Mouse (Mus musculus) CD4-positive, CD25-positive, alpha-beta regulatory T cell (primary cell): ENCODE measurements around the gene Matk. TPM values are rescaled to one million over a fixed set of nuclear protein-coding genes. Genes with fewer than 3 reads are reported as not detected.

Experiments
- polyA plus RNA-seq: library from polyadenylated mRNA; unstranded; fragments of 100-300 nt; shearing (Covaris generic); gene quantifications from one replicate; pipeline ENCODE4 v1.2.1, GENCODE M21; 2017

Matk gene
- polyA plus RNA-seq: 88.9 TPM

GRCm38 (mm10) chr10:81252424-81253419, at the start of gene Matk:
Gene Matk (plus strand): TSS chr10:81252935.

GRCm38 (mm10) chr10:81230438-81231332, 22.1 kb upstream of the Matk start, which contains the start of gene Atcay:
Gene Atcay (minus strand): TSS chr10:81230833.

GRCm38 (mm10) chr10:81232580-81233225, 20.0 kb upstream of the Matk start, which contains the start of gene Zfr2:
Gene Zfr2 (plus strand): TSS chr10:81233155.

GRCm38 (mm10) chr10:81266211-81267105, 13.7 kb downstream of the Matk start, which contains the start of the genes Mrpl54 and Apba3:
Gene Mrpl54 (minus strand): TSS chr10:81266934.
Gene Apba3 (plus strand): TSS chr10:81266960.

DNA sequence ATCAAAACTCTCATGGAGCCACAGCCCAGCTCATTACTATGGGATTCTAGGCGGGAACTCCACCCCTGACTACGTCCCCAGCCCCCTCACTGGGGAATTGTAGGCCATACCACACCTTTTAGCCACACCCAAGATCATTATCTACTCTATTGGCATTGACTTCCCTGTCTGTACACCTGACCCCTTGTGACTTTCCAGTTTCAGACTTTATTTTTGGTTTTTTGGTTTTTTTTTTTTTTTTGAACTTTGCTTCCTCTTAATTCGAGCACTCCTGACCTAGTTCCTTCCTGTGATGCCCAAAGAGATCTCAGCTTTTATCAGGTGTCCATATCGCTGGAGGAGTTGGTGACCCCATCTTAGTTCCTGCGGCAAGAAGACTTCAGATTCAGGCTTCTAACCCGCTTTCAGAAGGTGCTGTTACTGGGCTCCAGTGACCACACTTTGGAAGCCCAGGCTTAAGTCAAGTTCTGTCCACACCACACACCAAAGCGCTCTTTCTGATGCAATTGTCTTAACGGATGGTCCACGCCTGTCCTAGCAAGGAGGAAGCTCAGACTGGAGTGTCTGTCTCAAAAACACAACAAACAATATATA, 38.9 kb downstream of the Matk start, which contains the start of gene Tjp3:
Gene Tjp3 (minus strand): TSS at position 71 of the 594 bp plus-strand sequence.

DNA sequence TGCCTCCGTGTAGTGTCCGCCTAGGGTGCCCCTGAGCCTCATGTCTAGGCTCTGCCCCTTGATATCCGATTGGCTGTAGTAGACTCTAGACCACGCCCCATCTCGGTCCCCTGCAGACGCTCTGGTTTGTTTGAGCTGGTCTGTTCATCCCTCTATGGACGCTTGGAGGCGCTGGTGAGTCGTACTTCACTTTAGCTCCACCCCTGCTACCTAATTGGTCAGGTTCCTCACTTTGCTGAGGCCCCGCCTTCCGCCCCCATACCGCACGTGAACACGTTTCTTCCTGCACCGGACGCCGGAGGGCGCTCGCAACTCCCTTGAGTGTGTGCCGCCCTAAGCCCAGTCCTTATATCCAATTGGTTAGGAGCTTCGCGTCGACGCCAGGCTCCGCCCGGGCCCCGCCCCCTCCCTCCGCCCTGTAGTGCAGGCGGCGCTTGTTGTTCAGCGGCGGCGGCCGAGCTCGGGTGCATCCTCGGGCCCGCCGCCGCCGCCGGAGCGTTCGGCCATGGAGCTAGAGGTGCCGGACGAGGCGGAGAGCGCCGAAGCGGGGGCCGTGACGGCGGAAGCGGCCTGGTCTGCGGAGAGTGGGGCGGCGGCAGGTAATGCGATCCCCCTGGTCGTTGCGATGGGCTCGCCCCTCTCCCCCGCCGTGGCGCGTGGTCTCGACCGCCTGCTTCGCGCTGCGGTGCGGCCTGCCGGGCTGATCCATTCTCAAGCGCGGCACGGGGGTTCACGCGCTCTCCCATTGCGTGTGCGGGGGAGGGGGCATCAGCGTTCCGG, 40.0 kb downstream of the Matk start, which contains the start of gene Pip5k1c:
Gene Pip5k1c (plus strand): TSS at position 410 of the 780 bp plus-strand sequence.

Other genes with a start within 250 kb of the Matk start
- gene Gng7, start 238.0 kb upstream of the Matk start, polyA plus RNA-seq: 0.23 TPM
- gene Diras1, start 227.3 kb upstream of the Matk start, polyA plus RNA-seq: 0.13 TPM
- 22.2 TPM for gene Slc39a3, start 215.5 kb upstream of the Matk start, polyA plus RNA-seq
- gene Sgta, start 192.8 kb upstream of the Matk start, polyA plus RNA-seq: 105 TPM
- gene Thop1, start 182.9 kb upstream of the Matk start, polyA plus RNA-seq: 10.9 TPM
- 0.28 TPM for gene Creb3l3, start 154.1 kb upstream of the Matk start, polyA plus RNA-seq
- gene Map2k2, start 147.0 kb upstream of the Matk start, polyA plus RNA-seq: 177 TPM
- 79.4 TPM for gene Zbtb7a, start 117.7 kb upstream of the Matk start, polyA plus RNA-seq
- 57.9 TPM for gene Pias4, start 85.0 kb upstream of the Matk start, polyA plus RNA-seq
- gene Eef2, start 76.3 kb upstream of the Matk start, polyA plus RNA-seq: 670 TPM
- gene Dapk3, start 69.9 kb upstream of the Matk start, polyA plus RNA-seq: 96.8 TPM
- gene 4930442H23Rik, start 69.1 kb upstream of the Matk start, polyA plus RNA-seq: not detected
- 0.28 TPM for gene Nmrk2, start 50.9 kb upstream of the Matk start, polyA plus RNA-seq
- 3.4 TPM for gene Atcay, start 22.1 kb upstream of the Matk start, polyA plus RNA-seq
- 5.4 TPM for gene Zfr2, start 19.8 kb upstream of the Matk start, polyA plus RNA-seq
- gene Mrpl54, start 14.0 kb downstream of the Matk start, polyA plus RNA-seq: 106 TPM
- gene Apba3, start 14.0 kb downstream of the Matk start, polyA plus RNA-seq: 46.1 TPM
- 17.2 TPM for gene Tjp3, start 38.6 kb downstream of the Matk start, polyA plus RNA-seq
- gene Pip5k1c, start 40.0 kb downstream of the Matk start, polyA plus RNA-seq: 104 TPM
- 70.5 TPM for gene Cactin, start 68.2 kb downstream of the Matk start, polyA plus RNA-seq
- gene Tbxa2r, start 75.8 kb downstream of the Matk start, polyA plus RNA-seq: 73.4 TPM
- gene Gipc3, start 90.3 kb downstream of the Matk start, polyA plus RNA-seq: 0.24 TPM
- 42.7 TPM for gene Hmg20b, start 97.5 kb downstream of the Matk start, polyA plus RNA-seq
- gene Mfsd12, start 104.6 kb downstream of the Matk start, polyA plus RNA-seq: 6.1 TPM
- 3.2 TPM for gene 4930404N11Rik, start 112.9 kb downstream of the Matk start, polyA plus RNA-seq
- 65.5 TPM for gene Fzr1, start 125.6 kb downstream of the Matk start, polyA plus RNA-seq
- gene Dohh, start 131.5 kb downstream of the Matk start, polyA plus RNA-seq: 44.3 TPM
- gene Gm48551, start 131.5 kb downstream of the Matk start, polyA plus RNA-seq: 5.8 TPM
- 0.75 TPM for gene Gm48552, start 136.1 kb downstream of the Matk start, polyA plus RNA-seq
- gene Smim24, start 140.1 kb downstream of the Matk start, polyA plus RNA-seq: 6.1 TPM
- gene Nfic, start 202.7 kb downstream of the Matk start, polyA plus RNA-seq: 21.0 TPM
- 0.20 TPM for gene Celf5, start 229.8 kb downstream of the Matk start, polyA plus RNA-seq
- 164 TPM for gene Ncln, start 243.5 kb downstream of the Matk start, polyA plus RNA-seq
- gene S1pr4, start 247.2 kb downstream of the Matk start, polyA plus RNA-seq: 90.1 TPM